In the genomic region with DNA sequence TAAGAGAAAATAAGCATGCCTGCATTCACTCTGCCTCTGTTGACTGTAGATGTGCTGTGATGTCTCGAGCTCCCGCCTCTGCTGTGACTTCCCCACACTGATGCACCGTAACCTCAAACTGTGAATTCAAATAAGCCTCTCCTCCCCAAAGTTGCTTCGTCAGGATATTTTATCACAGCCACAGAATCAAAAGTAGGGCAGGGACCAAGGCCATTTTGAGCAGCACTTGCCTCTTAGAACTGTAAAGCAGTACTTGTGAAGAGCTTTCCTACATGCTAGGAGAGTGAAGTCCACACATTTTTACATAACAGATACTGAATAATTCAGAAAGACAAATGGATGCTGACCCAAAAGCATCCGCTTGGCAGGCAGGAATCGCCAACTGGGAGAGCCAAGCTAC, we compare ENCODE assay signal across 18 mouse cellular contexts. TPM values are rescaled to one million over a fixed set of nuclear protein-coding genes. Genes with fewer than 3 reads are reported as not detected.
DNase-seq lines count a peak whose midpoint lies in the region; ATAC-seq lines count a peak whose summit lies in the region.
"Had no signal": no experiment of that assay in that cellular context is flagged by ENCODE, and none has a peak within 500 bp of the region (broad histone marks: within the 10 kb centered on the region; RNA-seq: fewer than 3 reads in every experiment).

No protein-coding gene starts in this region.

- ATAC-seq in activated CD4-positive, CD25-positive, alpha-beta regulatory T cell, adult 4 months: peak; percentile 5
- ATAC-seq in megakaryocyte-erythroid progenitor cell, adult 5-6 weeks (replicated peaks; ENCODE audit: low FRiP score, low TSS enrichment, poor library complexity, severe bottlenecking): no peak
- ATAC-seq: forebrain, embryonic 16.5 days; hindbrain, postnatal 0 days; intestine, embryonic 16.5 days; Patski had no signal

- peak; percentile 6 for DNase-seq in adrenal gland, postnatal 14 days
- no peak for DNase-seq in adrenal gland, postnatal 36 days
- peak; percentile 33 for DNase-seq in retina, postnatal 1 day
- DNase-seq in retina, embryonic 14.5 days (ENCODE audit: low spot score): no peak
- peak; percentile 32 for DNase-seq in telencephalon, adult 2 months (ENCODE audit: low read depth, low spot score)
- DNase-seq: adrenal gland, adult 8-10 months; cerebellum, adult 2 months; cerebellum, postnatal 10 days; gastrocnemius, adult 2 months; gastrocnemius, postnatal 25 days; heart, postnatal 4 days; kidney, adult 2 months had no signal

RNA-seq across cellular contexts. Expression of a gene that starts 4.7 kb away (rescaled TPM):
- total RNA-seq in adrenal gland, postnatal 14 days (2021): 5.1 and 6.5 TPM in 2 replicates
- total RNA-seq in adrenal gland, postnatal 36 days (2021): 1 to 10 TPM; 3.6 to 4.1 TPM
- polyA plus RNA-seq in activated CD4-positive, CD25-positive, alpha-beta regulatory T cell, adult 4 months (2017; shearing (Covaris generic)): under 1 TPM in 1 of 2 experiments, not detected in 1; 0.54 TPM
- total RNA-seq in megakaryocyte-erythroid progenitor cell, adult 5-6 weeks (2014; fragmentation: Nextera tagmentation): 2.7 and 5.4 TPM in 2 replicates
- total RNA-seq in megakaryocyte-erythroid progenitor cell, adult 5-6 weeks (2017): 9.4 and 10.7 TPM in 2 replicates

RNA-seq across cellular contexts. Expression of a gene that starts 52.3 kb away (rescaled TPM):
- total RNA-seq in adrenal gland, postnatal 14 days (2021): 13.1 and 14.2 TPM in 2 replicates
- 10 to 100 TPM; 13.0 to 13.8 TPM for total RNA-seq in adrenal gland, postnatal 36 days (2021)
- polyA plus RNA-seq in activated CD4-positive, CD25-positive, alpha-beta regulatory T cell, adult 4 months (2017; shearing (Covaris generic)): 10 to 100 TPM; 20.1 to 26.2 TPM
- 7.3 and 7.6 TPM in 2 replicates for total RNA-seq in megakaryocyte-erythroid progenitor cell, adult 5-6 weeks (2014; fragmentation: Nextera tagmentation)
- 5.2 and 16.8 TPM in 2 replicates for total RNA-seq in megakaryocyte-erythroid progenitor cell, adult 5-6 weeks (2017)

RNA-seq across cellular contexts. Expression of a gene that starts 52.6 kb away (rescaled TPM):
- total RNA-seq in adrenal gland, postnatal 14 days (2021): 33.4 and 34.1 TPM in 2 replicates
- total RNA-seq in adrenal gland, postnatal 36 days (2021): 10 to 100 TPM; 35.8 to 40.9 TPM
- 10 to 100 TPM; 12.7 to 13.2 TPM for polyA plus RNA-seq in activated CD4-positive, CD25-positive, alpha-beta regulatory T cell, adult 4 months (2017; shearing (Covaris generic))
- total RNA-seq in megakaryocyte-erythroid progenitor cell, adult 5-6 weeks (2014; fragmentation: Nextera tagmentation): 35.6 and 36.1 TPM in 2 replicates
- total RNA-seq in megakaryocyte-erythroid progenitor cell, adult 5-6 weeks (2017): 40.5 and 64.8 TPM in 2 replicates

Comparison
In these comparisons a context has a peak if more than half of its experiments do, and no peak if none do; other contexts are left out.
1. DNase-seq: peak in adrenal gland, postnatal 14 days (single experiment), retina, postnatal 1 day (single experiment) and telencephalon, adult 2 months (single experiment); none in adrenal gland, postnatal 36 days (0 of 2) and retina, embryonic 14.5 days (single experiment).